Mouse (Mus musculus) hindbrain, postnatal 0 days (tissue): ENCODE measurements around the gene Prss12. TPM values are rescaled to one million over a fixed set of nuclear protein-coding genes. Genes with fewer than 3 reads are reported as not detected.

Experiments
- ATAC-seq: fragments of 200-750 bp; cut with Nextera tagmentation; 2 replicates; pipeline ENCODE4 v1.8.0; 2017; ENCODE audit warnings: mild to moderate bottlenecking, moderate TSS enrichment, moderate library complexity
- DNase-seq: peaks from one replicate; pipeline ENCODE4 v3.0.0-alpha.2; 2015; ENCODE audit warnings: low spot score
- H3K27ac ChIP-seq: fragments of 300-500 bp; sonication (generic); 2 replicates; pipeline ENCODE4 v1.5.1; 2014; ENCODE audit warnings: mild to moderate bottlenecking
- H3K27me3 ChIP-seq: fragments of 300-500 bp; sonication (generic); 2 replicates; pipeline ENCODE4 v1.6.1; 2014; ENCODE audit warnings: low read length, mixed read lengths; ENCODE audit not compliant: insufficient read depth
- H3K36me3 ChIP-seq: fragments of 300-500 bp; sonication (generic); 2 replicates; pipeline ENCODE4 v1.6.1; 2014; ENCODE audit warnings: low read length, mixed read lengths; ENCODE audit not compliant: insufficient read depth
- H3K4me1 ChIP-seq: fragments of 300-500 bp; sonication (generic); 2 replicates; pipeline ENCODE4 v1.6.1; 2014; ENCODE audit warnings: antibody characterized with exemption, low read length, mixed read lengths; ENCODE audit not compliant: insufficient read depth
- H3K4me2 ChIP-seq: fragments of 300-500 bp; sonication (generic); 2 replicates; pipeline ENCODE4 v1.6.1; 2014; ENCODE audit warnings: low read depth, mild to moderate bottlenecking, low read length, moderate library complexity, mixed read lengths
- H3K4me3 ChIP-seq: fragments of 300-500 bp; sonication (generic); 2 replicates; pipeline ENCODE4 v1.5.1; 2014; ENCODE audit warnings: low read length
- H3K9ac ChIP-seq: fragments of 300-500 bp; sonication (generic); replicated peaks from 2 replicates; pipeline ENCODE4 v1.6.1; 2014; ENCODE audit warnings: mild to moderate bottlenecking, low read length, moderate library complexity, mixed read lengths
- H3K9me3 ChIP-seq: fragments of 300-500 bp; sonication (generic); 2 replicates; pipeline ENCODE4 v1.6.1; 2016; ENCODE audit warnings: low read length, mixed read lengths
- CTCF ChIP-seq: IDR thresholded peaks from 2 replicates; pipeline ENCODE4 v1.5.1; 2016; ENCODE audit warnings: antibody characterized with exemption, control low read depth, low read depth
- WGBS: fragments of 180-500 bp; shearing (Covaris S2); extraction: QIAGEN DNeasy Blood & Tissue Kit; methylation state at CpG from one replicate; pipeline ENCODE4 v1.1.7; 2014; 5-methylcytosine and 5-hydroxymethylcytosine counted together
- polyA plus RNA-seq: library from polyadenylated mRNA; unstranded; fragments of >200 nt; fragmentation: Nextera tagmentation; extraction: Ambion mirVana; gene quantifications from 2 replicates; pipeline ENCODE4 v1.2.1, GENCODE M21; 2015
- total RNA-seq: library from RNA; depleted of rRNA; stranded (reverse); fragments of >200 nt; gene quantifications from 2 replicates; pipeline ENCODE4 v1.2.3, GENCODE M21; 2014

The Prss12 gene
- total and polyA plus RNA-seq, 2 experiments from 2014 or later, result 14.7 to 16.8 TPM

DNA sequence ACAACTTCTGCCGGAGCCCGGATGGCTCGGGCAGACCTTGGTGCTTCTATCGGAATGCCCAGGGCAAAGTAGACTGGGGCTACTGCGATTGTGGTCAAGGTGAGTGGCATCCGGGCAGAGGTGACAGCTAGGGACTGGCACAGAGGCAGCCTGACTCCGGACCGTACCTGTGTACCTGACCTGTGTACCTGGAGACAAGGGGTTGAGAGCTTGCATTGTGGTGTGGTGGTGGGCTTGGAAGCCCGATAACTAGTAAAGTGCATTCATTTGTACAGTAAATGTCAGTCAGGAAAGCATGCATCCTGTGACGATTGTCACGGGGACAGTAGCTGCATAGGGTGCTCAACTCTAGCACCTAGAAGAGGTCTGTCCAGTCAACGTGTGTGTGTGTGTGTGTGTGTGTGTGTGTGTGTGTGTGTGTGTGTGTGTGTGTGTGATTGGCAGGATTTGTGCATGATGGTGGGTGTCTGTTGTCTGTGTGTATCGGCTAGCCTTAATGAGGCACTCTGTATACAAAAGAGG lies 886 bp downstream of the Prss12 start:
- Histone ChIP-seq H3K4me1 (0 out of 2 replicates have a peak, but pooled peaks cover 4% of the 10 kb centered on the region), H3K27ac (no peak overlapping the region), H3K4me2 (peak overlapping the region; percentile 97), H3K4me3 (peak overlapping the region; percentile 78), H3K36me3 (no peaks in the 10 kb centered on the region), H3K27me3 (no peaks in the 10 kb centered on the region), H3K9me3 (no peaks in the 10 kb centered on the region), H3K9ac (peak overlapping the region; percentile 62)
- ATAC-seq (peak; percentile 56), DNase-seq (peak; percentile 8)
- TF ChIP-seq CTCF, result no peak
- 3% methylated on average over 13 of the region's 13 CpGs for WGBS

DNA sequence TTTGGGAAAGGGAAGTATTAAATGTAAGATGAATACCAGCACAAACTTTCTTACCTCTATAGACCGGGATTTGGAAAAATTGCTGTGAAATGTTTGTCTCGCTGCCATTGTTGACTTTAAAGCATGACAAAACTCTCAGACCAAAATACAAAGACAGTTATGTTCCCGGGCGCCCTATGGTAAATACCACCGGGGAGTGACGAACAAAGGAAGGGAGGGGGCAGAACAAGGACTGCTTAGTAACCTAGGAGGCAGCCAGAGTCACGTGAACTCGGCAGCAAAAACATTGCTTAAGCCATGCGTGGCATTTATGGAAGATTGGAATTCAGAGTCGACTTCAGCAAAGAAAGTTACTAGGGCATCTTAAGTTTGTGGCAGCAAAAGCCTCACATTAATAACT lies 1.4 kb downstream of the Prss12 start:
- Histone ChIP-seq H3K4me1 (0 out of 2 replicates have a peak, but pooled peaks cover 4% of the 10 kb centered on the region), H3K9me3 (no peaks in the 10 kb centered on the region), H3K36me3 (no peaks in the 10 kb centered on the region), H3K9ac (no peak overlapping the region), H3K27ac (no peak overlapping the region), H3K27me3 (no peaks in the 10 kb centered on the region), H3K4me2 (peak overlapping the region; percentile 97), H3K4me3 (peak overlapping the region; percentile 78)
- WGBS, result 3% methylated on average over 10 of the region's 10 CpGs
- ATAC-seq, result no peak
- TF ChIP-seq CTCF, result no peak
- DNase-seq, result peak; percentile 20

DNA sequence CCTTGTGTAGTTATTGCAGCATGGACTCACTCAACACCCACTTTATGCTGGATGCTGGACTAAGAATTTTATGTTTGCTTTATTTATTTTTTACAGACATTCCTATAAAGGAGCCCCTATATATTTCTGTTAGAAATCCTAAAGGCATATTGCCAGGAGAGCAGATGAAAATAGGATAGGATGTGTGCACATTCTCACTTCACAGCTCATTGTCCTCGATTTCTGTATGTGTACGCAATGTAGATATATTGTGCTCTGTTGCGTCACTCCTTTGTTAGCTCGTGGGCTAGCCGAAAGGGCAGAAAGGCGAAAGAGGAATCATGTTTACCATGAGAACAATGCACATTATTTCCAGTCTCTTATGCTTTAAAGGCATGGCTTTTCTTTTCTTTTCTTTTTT lies 3.4 kb downstream of the Prss12 start:
- H3K4me3 ChIP-seq, result no peak overlapping the region
- 0 out of 2 replicates have a peak, but pooled peaks cover 4% of the 10 kb centered on the region for H3K4me1 ChIP-seq
- no peak overlapping the region for H3K27ac ChIP-seq
- ATAC-seq, result no peak
- TF ChIP-seq CTCF, result no peak
- WGBS, result 46% methylated on average over 6 of the region's 6 CpGs
- DNase-seq, result no peak
- no peak overlapping the region for H3K9ac ChIP-seq
- no peak overlapping the region for H3K4me2 ChIP-seq
- H3K36me3 ChIP-seq, result no peaks in the 10 kb centered on the region
- no peaks in the 10 kb centered on the region for H3K9me3 ChIP-seq
- H3K27me3 ChIP-seq, result no peaks in the 10 kb centered on the region

DNA sequence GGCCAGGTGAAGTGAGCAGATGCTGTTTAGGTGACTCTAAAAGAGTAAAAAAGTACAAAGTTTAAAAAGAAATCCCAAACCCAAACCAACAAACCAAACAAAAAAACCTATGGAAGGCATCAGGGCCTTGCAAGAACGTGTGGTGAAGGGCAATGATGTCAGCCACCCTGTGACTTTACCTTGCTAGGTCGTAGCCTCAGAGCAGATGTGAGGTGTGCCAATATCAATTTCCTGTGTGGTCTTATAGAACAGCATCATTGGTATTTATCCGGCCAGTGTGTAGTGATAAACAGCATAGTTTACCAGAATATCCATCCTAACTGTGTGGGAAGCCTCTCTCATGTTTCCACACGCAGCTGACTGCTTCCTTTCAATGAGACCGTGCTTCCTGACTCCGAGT lies 6.2 kb downstream of the Prss12 start:
- ATAC-seq (no peak), DNase-seq (no peak)
- no peak for TF ChIP-seq CTCF
- Histone ChIP-seq H3K4me3 (no peak overlapping the region), H3K4me2 (no peak overlapping the region), H3K9ac (no peak overlapping the region), H3K27me3 (no peaks in the 10 kb centered on the region), H3K4me1 (0 out of 2 replicates have a peak, but pooled peaks cover 2% of the 10 kb centered on the region), H3K9me3 (no peaks in the 10 kb centered on the region), H3K27ac (no peak overlapping the region), H3K36me3 (no peaks in the 10 kb centered on the region)
- WGBS, result 73% methylated on average over 6 of the region's 6 CpGs

DNA sequence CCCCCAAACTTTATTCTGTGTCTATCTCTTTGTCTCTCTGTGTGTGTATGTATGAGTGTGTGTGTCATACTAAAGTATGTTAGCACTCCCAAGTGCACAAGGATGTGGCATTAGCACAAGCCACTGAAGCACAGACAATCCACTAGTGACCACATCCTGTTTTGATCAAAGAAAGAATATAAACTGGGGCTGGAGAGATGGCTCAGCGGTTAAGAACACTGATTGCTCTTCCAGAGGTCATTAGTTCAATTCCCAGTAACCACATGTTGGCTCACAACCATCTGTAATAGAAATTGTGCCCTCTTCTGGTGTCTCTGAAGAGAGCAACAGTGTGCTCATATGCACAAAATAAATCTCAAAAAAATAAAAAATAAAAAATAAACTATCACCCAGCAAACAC lies 12.8 kb downstream of the Prss12 start:
- H3K9ac ChIP-seq, result no peak overlapping the region
- no peaks in the 10 kb centered on the region for H3K9me3 ChIP-seq
- H3K36me3 ChIP-seq, result no peaks in the 10 kb centered on the region
- 66% methylated on average over 1 of the region's 1 CpGs for WGBS
- H3K27me3 ChIP-seq, result no peaks in the 10 kb centered on the region
- H3K27ac ChIP-seq, result no peak overlapping the region
- ATAC-seq, result no peak
- no peak overlapping the region for H3K4me2 ChIP-seq
- no peaks in the 10 kb centered on the region for H3K4me1 ChIP-seq
- no peak overlapping the region for H3K4me3 ChIP-seq
- no peak for DNase-seq
- no peak for TF ChIP-seq CTCF

DNA sequence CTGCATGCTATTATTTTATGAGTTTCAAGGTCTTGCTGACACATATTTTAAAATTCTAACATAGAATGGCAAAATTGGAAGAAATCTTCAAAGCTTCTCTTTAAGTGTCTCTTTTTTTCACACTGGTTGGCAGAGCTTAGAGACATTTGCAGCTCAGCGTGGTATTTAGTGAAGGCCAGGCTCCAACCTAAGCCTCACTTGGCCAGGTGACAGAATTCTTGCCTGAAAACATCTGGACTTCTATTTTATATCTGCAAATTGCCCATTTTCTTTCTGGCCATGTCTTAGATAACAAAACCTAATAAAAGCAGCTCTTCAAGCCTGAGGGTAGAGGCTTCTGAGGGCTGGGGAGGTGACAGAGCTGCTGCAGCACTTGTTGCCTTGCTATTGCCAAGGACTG lies 13.7 kb downstream of the Prss12 start:
- Histone ChIP-seq H3K27me3 (no peaks in the 10 kb centered on the region), H3K9me3 (no peaks in the 10 kb centered on the region), H3K4me1 (no peaks in the 10 kb centered on the region), H3K4me3 (no peak overlapping the region), H3K4me2 (no peak overlapping the region), H3K27ac (no peak overlapping the region), H3K9ac (no peak overlapping the region), H3K36me3 (no peaks in the 10 kb centered on the region)
- DNase-seq (no peak), ATAC-seq (no peak)
- 65% methylated on average over 1 of the region's 1 CpGs for WGBS
- no peak for TF ChIP-seq CTCF

DNA sequence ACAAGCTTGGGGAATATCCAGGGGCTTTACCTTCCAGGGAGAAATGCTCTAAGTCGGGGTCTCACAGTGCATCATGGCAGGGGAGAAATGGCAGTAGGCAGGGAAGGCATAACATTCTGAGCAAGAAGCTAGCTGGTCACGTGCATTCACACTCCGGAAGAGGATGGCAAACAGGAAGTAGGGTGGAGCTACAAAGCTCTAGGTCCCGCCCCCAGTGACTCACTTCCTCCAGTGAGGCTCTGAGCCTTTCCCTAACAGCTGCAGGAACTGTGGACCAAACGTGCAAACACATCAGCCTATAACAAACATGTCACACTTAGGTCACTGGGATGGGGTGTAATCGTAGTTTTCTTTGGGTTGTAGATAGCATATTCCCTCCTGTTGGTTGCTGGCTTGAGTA lies 15.6 kb downstream of the Prss12 start:
- 85% methylated on average over 6 of the region's 6 CpGs for WGBS
- H3K27ac ChIP-seq, result no peak overlapping the region
- H3K9me3 ChIP-seq, result no peaks in the 10 kb centered on the region
- DNase-seq (no peak), ATAC-seq (no peak)
- H3K4me1 ChIP-seq, result no peaks in the 10 kb centered on the region
- no peak overlapping the region for H3K4me2 ChIP-seq
- no peak for TF ChIP-seq CTCF
- H3K9ac ChIP-seq, result no peak overlapping the region
- no peaks in the 10 kb centered on the region for H3K36me3 ChIP-seq
- no peak overlapping the region for H3K4me3 ChIP-seq
- no peaks in the 10 kb centered on the region for H3K27me3 ChIP-seq
